Mouse (Mus musculus): ENCODE results near the gene Stac. TPM values are rescaled to one million over a fixed set of nuclear protein-coding genes. Genes with fewer than 3 reads are reported as not detected.

Stac gene
- polyA plus RNA-seq (2014; fragmentation: Illumina TruSeq; extraction: RNeasy Lipid Tissue Mini Kit (QIAGEN cat#74804); ENCODE audit: low read depth, low replicate concordance): 0.31 TPM

DNA sequence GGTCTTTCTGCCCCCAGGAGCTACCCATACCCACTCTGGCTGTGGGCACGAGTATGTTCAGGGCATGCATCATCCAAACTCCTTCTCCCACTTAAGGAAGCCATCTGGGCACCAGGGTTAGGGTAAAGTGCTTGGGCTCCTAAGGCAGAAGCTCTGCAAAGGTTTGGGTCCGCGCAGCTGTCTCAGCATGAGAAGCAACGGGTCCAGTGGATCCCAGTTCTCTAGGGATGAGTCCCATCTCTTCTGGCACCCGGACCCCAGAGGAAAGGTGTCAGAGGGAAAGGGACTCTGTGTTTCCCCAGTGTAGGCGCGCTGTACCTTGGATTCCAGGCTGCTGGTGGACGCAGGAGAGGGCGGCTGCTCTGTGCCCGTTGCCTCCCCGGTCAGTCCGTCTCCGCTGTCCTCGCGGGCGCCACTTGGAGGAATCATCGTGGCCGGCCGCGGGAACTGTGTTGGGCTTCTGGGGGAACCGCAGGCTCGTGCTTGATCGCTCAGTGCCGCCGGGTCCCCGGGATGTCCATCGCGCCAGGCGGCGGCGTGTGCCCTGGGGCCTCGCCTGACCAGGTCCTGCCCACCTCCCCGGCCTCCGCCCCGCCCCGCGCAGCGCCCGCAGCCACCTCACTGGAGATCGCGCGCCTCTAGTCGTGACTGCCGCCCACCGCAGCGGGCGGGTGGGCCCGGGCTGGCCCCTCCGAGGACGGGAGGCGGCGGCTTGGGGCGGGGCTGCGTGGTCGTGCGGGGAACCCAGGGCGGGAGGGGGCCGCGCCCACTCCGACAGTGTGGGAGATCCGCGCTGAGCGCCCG, at the start of gene Stac:
Stac (minus strand) TSS at position 669 of the 804 bp plus-strand sequence.

All from heart, adult 10 weeks (tissue).